Mouse (Mus musculus): ENCODE data around the gene Ap4s1.
"Not testable (repeated sequence)": the region's sequence is repeated elsewhere in the genome, so short reads cannot be mapped to it uniquely, and the experiment has no call there.

Gene Ap4s1

DNA sequence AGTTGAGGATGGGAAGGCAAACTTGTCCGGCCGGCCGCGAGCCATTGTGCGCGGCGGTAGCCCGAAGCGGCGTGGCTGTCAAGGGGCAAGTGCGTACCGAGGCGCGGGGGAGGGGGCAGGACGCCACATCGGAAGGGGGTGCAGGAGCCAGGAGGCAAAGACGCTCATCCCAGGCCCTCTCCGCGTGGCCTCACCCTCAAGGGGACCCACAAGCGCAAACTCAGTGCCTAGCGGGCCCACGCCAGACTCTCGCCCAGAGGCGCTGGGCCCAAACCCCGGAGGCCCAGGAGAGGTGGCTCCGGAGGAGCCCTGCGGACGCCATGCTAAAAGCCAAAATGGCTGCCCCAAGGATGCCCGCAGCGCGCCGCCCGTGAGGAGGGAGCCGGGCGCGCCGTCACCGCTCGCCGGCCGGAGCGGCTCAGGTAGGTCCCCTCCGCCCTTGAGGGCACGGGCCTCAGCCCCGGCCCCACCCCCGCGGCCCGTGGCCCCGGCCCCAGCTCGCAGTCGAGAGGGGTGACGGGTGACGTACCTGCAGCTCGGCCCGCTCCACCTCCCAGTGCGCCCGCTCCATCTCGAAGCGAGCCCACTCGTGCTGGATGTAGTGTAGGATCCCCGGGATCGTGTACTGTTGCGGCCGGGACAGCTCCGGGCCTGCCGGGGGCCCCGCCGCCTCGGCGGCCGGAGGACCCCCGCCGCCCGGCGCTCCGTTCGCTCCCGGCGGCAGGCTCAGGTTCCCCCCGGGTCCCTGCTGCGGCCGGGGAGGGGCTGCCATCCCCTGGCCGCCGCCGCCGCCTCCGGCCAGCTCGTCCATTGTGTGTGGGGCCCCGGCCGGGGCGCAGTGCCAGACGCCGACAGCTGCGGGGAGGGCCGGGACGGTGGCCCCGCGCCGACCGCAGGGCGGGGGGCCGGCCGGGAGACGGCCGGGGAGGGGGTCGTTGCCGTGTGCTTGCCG lies at the start of gene Ap4s1:
Ap4s1 (plus strand) TSS at position 141 of the 952 bp plus-strand sequence.
- DNase-seq, result peak; percentile 74 to 84

DNA sequence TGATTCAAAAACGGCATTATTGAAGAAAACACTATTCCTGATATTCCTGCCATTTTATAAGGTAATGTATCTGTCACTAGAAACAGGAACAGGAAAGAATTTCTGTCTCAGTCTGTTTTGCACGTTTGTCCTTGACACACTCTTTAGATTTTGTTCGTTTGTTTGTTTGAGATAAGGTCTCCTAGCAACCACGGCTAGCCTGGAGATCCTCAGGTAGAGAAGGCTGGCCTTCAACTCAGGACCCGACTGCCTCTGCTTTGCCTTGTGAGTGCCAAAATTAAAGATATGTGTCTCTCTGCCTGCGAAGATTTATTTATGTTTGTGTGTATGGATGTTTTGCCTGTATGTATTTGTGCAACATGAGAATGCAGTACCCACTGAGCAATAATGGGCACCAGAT lies 49.0 kb upstream of the Ap4s1 start:
- no peak for DNase-seq

- DNase-seq, result not testable (repeated sequence)
These were observed 41.4 kb upstream of the Ap4s1 start for GRCm38 (mm10) chr12:51649401-51649800.

- no peak for DNase-seq
These were observed 34.8 kb upstream of the Ap4s1 start for GRCm38 (mm10) chr12:51655944-51656465.

- DNase-seq, result no peak
These were observed 27.8 kb upstream of the Ap4s1 start for GRCm38 (mm10) chr12:51663011-51663410.

DNA sequence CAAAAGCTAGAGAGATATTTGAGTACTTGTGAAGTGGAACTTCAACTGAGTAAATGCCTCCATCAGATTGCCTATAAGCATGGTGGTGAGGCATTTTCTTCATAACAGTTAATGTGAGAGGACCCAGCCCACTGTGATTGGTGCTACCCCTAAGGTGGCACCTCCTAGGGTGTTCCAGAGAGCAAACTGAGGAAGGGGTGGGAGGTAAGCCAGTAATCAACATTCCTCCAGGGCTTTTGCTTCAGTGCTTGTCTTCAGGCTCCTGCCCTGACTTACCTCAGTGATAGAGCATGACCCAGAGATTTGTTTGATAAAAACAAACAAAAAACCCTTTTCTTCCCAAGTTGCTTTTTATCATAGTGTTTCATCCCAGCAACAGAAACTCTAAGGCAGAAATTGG lies 26.9 kb upstream of the Ap4s1 start:
- no peak for DNase-seq

GRCm38 (mm10) chr12:51666708-51667430 lies 24.0 kb upstream of the Ap4s1 start:
- no peak for DNase-seq

GRCm38 (mm10) chr12:51671231-51671891 lies 19.5 kb upstream of the Ap4s1 start:
- DNase-seq, result no peak

DNA sequence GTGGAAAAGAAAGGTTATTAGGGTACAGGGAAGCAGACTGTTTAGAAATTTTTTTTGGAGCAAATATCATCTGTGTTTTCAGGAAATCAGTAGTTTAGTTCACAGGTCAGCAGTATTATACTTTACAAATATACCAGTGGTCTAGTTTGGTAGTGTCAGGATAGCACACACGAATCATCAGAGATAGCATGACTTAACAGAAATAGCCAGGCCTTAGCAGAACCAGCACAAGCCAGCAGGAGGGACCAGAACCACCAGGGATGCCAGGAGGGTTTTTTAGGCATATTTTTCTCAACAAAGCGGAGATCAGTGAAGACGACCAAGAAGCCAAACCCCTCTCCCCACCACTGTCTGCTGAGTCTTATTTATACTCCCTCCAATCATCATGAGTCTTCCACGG lies 17.6 kb upstream of the Ap4s1 start:
- DNase-seq, result no peak

DNA sequence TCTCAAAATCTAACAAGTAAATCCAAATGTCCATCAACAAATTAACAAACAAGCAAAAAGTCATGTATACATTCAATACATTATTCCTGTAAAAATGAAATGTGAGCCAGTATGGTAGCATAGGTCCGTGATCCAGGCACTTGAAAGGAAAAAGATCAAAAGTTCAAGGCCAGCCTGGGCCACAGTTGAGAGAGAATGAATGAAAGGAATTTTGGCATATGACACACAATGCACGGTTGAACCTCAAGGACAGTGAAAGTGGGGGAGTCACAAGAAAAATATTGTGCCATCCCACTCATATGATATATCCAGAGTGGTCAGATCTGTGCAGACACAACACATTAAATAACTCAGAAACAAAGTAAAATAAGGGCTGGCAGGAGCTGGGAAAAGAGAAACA lies 14.4 kb upstream of the Ap4s1 start:
- DNase-seq, result no peak

DNA sequence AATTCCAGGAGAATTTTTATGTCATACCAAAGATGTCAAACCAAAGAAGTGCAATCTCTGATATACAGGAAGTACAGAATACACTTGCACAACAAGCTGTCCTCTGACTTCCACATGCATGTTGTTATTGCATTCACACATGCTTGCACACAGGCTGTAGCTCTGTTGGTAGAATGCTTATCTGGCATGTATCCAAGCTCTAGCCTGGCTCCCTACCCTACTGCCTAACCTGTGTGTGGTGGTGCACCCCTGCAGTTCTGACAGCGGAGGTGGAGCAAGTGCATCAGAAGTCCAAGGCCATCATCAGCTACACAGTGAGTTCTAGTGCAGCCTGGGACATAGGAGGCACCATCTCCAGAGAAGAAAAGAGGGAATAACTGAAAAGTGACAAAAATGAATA lies 12.0 kb upstream of the Ap4s1 start:
- DNase-seq, result peak; percentile 36 to 49

DNA sequence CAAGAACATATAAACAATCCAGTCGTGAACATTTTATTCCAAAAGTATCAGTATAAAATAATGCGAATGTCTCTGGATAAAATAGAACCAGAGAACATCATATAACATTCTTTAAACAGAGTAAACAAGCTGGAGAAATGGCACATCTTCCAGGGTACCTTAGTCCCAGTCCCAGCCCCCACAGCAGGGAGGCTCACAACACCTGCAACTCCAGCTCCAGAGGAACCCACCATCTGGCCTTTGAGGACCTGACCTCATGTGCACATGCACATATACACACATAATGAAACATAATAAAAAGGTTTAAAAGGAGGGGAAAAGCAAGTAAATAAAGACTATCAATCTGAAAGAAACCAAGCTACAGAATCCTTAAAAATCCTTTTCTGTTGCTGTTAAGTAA lies 2.3 kb upstream of the Ap4s1 start:
- DNase-seq, result no peak

DNA sequence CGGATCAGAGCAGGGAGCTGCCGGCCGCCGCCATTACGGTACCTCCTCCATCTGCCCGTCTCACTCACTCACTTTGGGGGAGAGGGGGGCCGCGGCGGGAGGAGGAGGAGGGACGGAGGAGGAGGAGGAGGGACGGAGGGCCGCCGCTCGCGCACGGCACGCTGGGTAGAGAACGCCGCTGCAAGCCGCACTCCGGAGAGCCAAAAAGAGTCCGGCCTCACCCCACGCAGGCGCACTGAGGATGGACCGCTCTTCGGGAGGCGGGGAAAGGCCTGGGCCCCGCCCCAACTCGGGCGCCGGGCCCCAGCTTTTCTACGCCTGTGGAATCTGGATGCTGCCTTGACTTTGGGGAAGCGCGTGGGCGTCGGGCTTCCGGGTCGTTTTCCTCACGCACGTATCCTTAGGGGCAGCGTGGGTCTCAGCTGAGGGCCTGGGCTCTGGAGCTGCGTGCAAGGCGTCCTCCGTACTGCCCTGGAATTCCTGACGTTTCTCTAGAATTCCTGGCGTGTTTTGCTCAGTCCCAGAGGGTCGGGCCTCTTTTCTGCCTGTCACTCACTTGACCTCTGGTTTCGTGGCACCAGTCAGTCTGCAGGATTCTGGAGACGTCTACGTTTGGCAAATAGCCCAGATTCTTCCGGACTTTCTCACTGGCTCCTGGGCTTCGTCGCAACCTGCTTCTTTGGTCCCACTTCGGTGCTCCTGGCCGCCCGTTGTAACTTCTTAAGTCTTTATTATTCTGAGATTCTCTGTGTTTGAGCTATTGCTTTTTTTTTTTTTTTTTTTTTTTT lies 1.2 kb downstream of the Ap4s1 start, which contains the start of gene Strn3:
Strn3 (minus strand) TSS at position 53 of the 788 bp plus-strand sequence.
- peak; percentile 97 for DNase-seq

DNA sequence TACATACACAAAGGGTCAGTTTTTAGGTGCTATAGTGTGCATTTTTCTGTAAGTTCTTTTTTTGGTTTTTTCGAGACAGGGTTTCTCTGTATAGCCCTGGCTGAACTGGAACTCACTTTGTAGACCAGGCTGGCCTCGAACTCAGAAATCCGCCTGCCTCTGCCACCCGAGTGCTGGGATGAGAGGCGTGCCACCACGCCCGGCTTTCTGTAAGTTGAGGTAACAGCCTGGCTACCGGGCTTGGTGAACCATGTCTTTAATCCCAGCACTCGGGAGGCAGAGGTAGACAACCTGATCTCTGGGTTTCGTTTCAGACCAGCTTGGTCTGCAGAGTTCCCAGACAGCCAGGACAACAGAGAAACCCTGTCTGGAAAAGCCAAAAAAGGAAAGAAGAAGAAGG lies 2.0 kb downstream of the Ap4s1 start:
- DNase-seq, result not testable (repeated sequence)

- no peak for DNase-seq
These were observed 2.6 kb downstream of the Ap4s1 start for GRCm38 (mm10) chr12:51693419-51693818.

DNA sequence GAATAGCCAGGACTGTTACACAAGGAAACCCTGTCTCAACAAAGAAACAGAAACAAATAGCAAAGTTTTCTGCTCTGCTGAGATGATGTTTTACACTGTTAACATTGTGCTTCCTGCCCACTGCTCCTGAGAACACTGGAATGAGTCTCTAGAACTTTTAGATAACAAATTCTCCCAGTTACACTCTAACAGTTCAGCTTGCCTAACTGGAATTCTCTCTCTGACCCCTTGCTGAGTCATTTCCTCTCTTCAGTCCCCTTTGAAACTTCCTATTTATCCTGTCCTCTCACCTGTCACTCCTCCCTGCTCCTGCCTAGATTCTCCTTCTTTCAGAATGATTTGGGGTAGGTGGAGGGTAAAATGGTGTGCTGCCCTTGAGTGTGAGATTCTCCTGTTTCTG lies 3.3 kb downstream of the Ap4s1 start:
- no peak for DNase-seq

DNA sequence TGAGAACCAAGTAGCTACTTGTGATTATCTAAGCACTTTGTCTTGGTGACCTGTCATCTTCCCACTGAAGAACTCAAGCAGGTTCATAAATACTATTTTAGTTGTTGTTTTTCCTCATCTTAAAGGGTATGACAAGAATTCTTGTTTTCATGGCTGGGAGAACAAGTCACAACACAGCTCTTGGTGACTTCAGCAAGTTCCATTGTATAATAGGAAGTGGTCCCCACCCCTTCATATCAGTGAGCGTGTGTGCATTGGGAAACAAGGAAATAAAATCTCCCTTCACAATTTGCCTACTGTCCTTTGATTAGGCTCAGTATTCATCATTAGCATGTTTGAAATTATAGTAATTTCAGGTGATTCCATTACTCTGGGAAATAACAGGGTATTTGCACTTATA lies 4.1 kb downstream of the Ap4s1 start:
- DNase-seq, result no peak

DNA sequence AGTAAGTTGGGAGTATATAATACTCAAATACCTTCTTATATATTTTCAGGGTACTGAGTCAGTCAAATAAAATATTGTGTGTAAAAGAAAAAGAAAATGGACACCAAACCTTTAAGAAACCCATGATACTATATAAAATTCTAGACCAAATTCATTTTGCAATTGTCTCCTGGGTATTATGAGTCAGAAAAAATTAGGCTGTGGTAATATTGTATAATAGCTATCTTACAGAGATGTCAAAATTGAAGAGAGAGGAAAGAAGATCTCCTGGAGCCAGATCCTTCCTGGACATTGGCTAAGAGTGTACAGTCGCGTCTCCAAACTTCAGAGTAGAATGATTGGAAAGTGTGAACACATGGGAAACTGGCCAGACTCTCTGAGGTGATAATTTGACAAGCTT lies 5.3 kb downstream of the Ap4s1 start:
- no peak for DNase-seq

GRCm38 (mm10) chr12:51699623-51700393 lies 9.0 kb downstream of the Ap4s1 start:
- no peak for DNase-seq

DNA sequence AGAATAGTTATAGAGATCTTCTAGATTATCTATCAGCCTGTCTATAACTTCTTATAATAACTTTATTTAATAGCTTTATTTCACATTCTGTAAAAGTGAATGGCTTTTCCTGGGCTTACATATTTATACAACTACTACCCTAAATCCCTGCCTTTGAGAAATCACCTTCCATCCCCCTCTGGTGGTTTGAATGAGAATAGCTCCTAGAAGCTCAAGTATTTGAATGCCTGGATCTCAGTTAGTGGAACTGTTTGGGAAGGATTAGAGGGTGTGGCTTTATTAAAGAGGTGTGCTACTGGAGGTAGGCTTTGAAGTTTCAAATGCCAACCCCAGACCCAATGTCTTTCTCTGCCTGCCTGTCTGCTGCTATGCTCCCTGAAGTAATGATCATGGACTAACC lies 10.9 kb downstream of the Ap4s1 start:
- DNase-seq, result no peak

DNA sequence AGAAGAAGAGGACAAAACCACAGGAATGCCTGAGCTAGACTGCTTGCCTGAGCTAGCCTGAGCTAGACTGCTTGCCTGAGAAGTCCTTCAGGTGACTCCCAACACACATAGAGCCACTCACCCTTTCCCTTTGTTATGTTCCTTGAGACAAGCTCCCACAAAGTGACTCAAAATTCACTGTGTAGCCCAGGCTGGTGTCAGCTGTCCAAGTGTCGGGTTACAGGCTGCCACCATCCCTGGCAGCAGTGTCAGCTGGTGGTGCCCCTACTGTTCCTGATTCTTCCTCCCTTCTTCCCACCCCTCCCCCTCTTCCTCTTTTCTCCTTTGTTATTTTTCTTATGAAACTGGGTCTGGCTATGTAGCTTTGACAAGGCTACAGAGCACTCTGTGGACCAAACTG lies 13.0 kb downstream of the Ap4s1 start:
- DNase-seq, result no peak

DNA sequence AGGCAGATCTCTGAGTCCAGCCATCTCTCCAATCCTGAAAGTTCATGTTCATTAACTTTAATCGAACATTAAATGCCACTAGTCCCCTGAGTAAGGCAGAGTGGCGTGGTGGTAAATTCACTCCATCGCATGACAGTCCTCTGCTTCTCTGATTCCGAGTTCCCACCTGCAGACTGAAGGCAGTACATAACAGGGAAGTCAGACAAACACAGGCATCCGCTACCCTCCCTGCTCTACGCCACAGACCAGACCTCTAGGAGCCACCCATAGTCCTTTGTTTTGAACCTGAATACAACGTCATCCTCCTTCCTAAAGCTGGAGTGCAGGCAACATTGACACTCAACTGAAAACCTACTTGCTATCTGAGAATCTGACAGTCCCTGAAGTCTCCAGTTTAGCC lies 13.7 kb downstream of the Ap4s1 start:
- DNase-seq, result no peak

Data from cerebellum, adult 18-20 months (tissue).